15 mouse cellular contexts compared by ENCODE assay signal in genomic region chr10:95337589-95337988, GRCm38 (mm10).
"Had no signal": no experiment of that assay in that cellular context is flagged by ENCODE, and none has a peak within 500 bp of the region (broad histone marks: within the 10 kb centered on the region; RNA-seq: fewer than 3 reads in every experiment).

No protein-coding gene starts in this region.

- H3K27me3 ChIP-seq: heart, embryonic 12.5 days; hindbrain, embryonic 13.5 days; hindbrain, embryonic 15.5 days; limb, embryonic 13.5 days; limb, embryonic 15.5 days had no signal

- H3K9ac ChIP-seq: forebrain, postnatal 0 days; heart, embryonic 12.5 days; hindbrain, embryonic 13.5 days; hindbrain, embryonic 15.5 days; kidney, embryonic 15.5 days; limb, embryonic 13.5 days; limb, embryonic 15.5 days; liver, embryonic 12.5 days had no signal

- H3K4me1 ChIP-seq: limb, embryonic 15.5 days; liver, embryonic 12.5 days had no signal

- H3K4me2 ChIP-seq: hindbrain, embryonic 13.5 days; hindbrain, embryonic 15.5 days; limb, embryonic 13.5 days; limb, embryonic 15.5 days; liver, embryonic 12.5 days had no signal

- ATAC-seq: liver, embryonic 12.5 days had no signal

- H3K4me3 ChIP-seq: heart, embryonic 12.5 days; hindbrain, embryonic 13.5 days; hindbrain, embryonic 15.5 days; kidney, embryonic 15.5 days; limb, embryonic 13.5 days; limb, embryonic 15.5 days; liver, embryonic 12.5 days had no signal

- H3K9me3 ChIP-seq: heart, embryonic 10.5 days; heart, embryonic 12.5 days; hindbrain, embryonic 13.5 days; hindbrain, embryonic 15.5 days; kidney, embryonic 15.5 days; limb, embryonic 13.5 days; limb, embryonic 15.5 days; liver, embryonic 12.5 days had no signal

- H3K36me3 ChIP-seq: heart, embryonic 10.5 days; heart, embryonic 12.5 days; hindbrain, embryonic 13.5 days; hindbrain, embryonic 15.5 days; kidney, embryonic 15.5 days; limb, embryonic 13.5 days; limb, embryonic 15.5 days; liver, embryonic 12.5 days had no signal

- H3K27ac ChIP-seq: hindbrain, embryonic 13.5 days; hindbrain, embryonic 15.5 days; hindbrain, postnatal 0 days; kidney, embryonic 15.5 days; limb, embryonic 13.5 days; limb, embryonic 15.5 days; liver, embryonic 12.5 days had no signal

- DNase-seq: gastrocnemius, postnatal 14 days; gastrocnemius, postnatal 36 days; layer of hippocampus, adult 9-11 months; layer of hippocampus, postnatal 36 days; left cerebral cortex, postnatal 4 days had no signal
